Mouse (Mus musculus): ENCODE measurements around the gene Sh2b1. TPM values are rescaled to one million over a fixed set of nuclear protein-coding genes. Genes with fewer than 3 reads are reported as not detected.

Gene Sh2b1
- polyA plus RNA-seq, 1 experiment = 58.8 TPM

DNA sequence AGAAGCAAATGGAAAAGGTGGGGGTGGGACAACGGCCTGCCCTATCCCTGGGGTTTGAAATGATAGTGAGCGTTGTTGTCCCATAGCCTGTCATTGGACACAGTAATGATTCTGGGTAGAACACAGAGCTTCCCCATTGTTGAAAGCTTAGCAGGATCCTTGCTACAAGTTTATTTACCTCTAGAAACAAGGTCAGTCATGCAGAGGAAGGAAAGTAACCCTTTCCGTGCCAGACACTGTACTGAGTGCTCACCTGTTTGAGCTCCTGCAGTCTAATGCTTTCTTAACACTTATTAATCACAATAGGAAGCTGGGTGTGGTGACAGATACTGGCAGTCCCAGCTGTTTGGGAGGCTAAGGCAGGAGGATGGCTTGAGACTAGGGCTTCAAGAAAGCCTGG, 39.4 kb downstream of the Sh2b1 start:
- H3K79me2 ChIP-seq (ENCODE audit: control insufficient read depth, insufficient read depth) = no peaks in the 10 kb centered on the region
- no peak overlapping the region for H3K4me3 ChIP-seq
- no peak overlapping the region for H3K4me2 ChIP-seq (ENCODE audit: low read depth)
- H3ac ChIP-seq (ENCODE audit: control insufficient read depth, insufficient read length) = no peak overlapping the region
- peaks cover 7% of the 10 kb centered on the region for H3K36me3 ChIP-seq (ENCODE audit: control insufficient read depth, insufficient read depth)
- no peaks in the 10 kb centered on the region for H3K27me3 ChIP-seq (ENCODE audit: control insufficient read depth, insufficient read depth, insufficient read length)
- no peak for TF ChIP-seq TCF12 (IDR thresholded peaks at IDR 0.05; ENCODE audit: insufficient read depth, poor library complexity, severe bottlenecking)
- no peak for TF ChIP-seq E2F4 (IDR thresholded peaks at IDR 0.05; ENCODE audit: insufficient read depth)
- no peak for TF ChIP-seq SRF (IDR thresholded peaks at IDR 0.05; ENCODE audit: control insufficient read depth, insufficient read length, low read depth)
- TF ChIP-seq CEBPB (IDR thresholded peaks at IDR 0.05; ENCODE audit: insufficient read depth, poor library complexity, severe bottlenecking) = no peak
- no peak for TF ChIP-seq TCF3 (IDR thresholded peaks at IDR 0.05; ENCODE audit: insufficient read length, low read depth)
- TF ChIP-seq MYOG (IDR thresholded peaks at IDR 0.05; ENCODE audit: control insufficient read depth in 1 of 3, insufficient read depth in 1 of 3, insufficient read length in 2 of 3, low read depth in 2 of 3) = no peak
- TF ChIP-seq POLR2AphosphoS2 (IDR thresholded peaks at IDR 0.05; ENCODE audit: insufficient read length, low read depth) = no peak
- TF ChIP-seq POLR2A (IDR thresholded peaks at IDR 0.05; ENCODE audit: insufficient read length, low read depth) = no peak
- no peak for TF ChIP-seq MAX (IDR thresholded peaks at IDR 0.05; ENCODE audit: low read depth)
- no peak for TF ChIP-seq USF1 (IDR thresholded peaks at IDR 0.05; ENCODE audit: low read depth)
- no peak for TF ChIP-seq REST (IDR thresholded peaks at IDR 0.05; ENCODE audit: insufficient read depth, insufficient read length)
- no peak for TF ChIP-seq MYOD1 (IDR thresholded peaks at IDR 0.05; ENCODE audit: control insufficient read depth in 1 of 3, insufficient read length in 2 of 3, low read depth in 2 of 3)

DNA sequence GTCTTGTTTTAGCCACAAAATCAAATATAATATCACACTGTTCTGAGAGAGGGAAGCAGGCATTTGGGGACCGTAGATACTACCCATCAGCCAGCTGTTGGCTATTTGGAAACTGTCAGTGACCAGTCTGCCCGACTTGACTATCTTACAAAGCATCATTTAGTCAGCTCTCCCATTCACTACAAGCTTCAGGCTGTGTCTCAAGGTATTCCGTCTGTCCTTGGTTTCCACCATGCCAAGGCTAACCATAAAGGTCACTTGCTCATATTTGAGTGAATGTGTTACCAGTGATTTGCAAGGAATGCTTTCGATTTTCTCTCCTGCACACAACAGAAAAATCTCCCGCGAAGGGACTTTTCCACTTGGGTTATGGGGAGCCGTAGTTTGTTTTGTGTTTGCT, 40.5 kb downstream of the Sh2b1 start:
- Histone ChIP-seq H3K27me3 (ENCODE audit: control insufficient read depth, insufficient read depth, insufficient read length) (no peaks in the 10 kb centered on the region), H3K79me2 (ENCODE audit: control insufficient read depth, insufficient read depth) (no peaks in the 10 kb centered on the region), H3K4me2 (ENCODE audit: low read depth) (no peak overlapping the region), H3K36me3 (ENCODE audit: control insufficient read depth, insufficient read depth) (peaks cover 7% of the 10 kb centered on the region), H3K4me3 (no peak overlapping the region), H3ac (ENCODE audit: control insufficient read depth, insufficient read length) (no peak overlapping the region)
- TF ChIP-seq MYOD1 (IDR thresholded peaks at IDR 0.05; ENCODE audit: control insufficient read depth in 1 of 3, insufficient read length in 2 of 3, low read depth in 2 of 3) (no peak), MYOG (IDR thresholded peaks at IDR 0.05; ENCODE audit: control insufficient read depth in 1 of 3, insufficient read depth in 1 of 3, insufficient read length in 2 of 3, low read depth in 2 of 3) (no peak), TCF12 (IDR thresholded peaks at IDR 0.05; ENCODE audit: insufficient read depth, poor library complexity, severe bottlenecking) (no peak), SRF (IDR thresholded peaks at IDR 0.05; ENCODE audit: control insufficient read depth, insufficient read length, low read depth) (no peak), E2F4 (IDR thresholded peaks at IDR 0.05; ENCODE audit: insufficient read depth) (no peak), TCF3 (IDR thresholded peaks at IDR 0.05; ENCODE audit: insufficient read length, low read depth) (no peak), POLR2AphosphoS2 (IDR thresholded peaks at IDR 0.05; ENCODE audit: insufficient read length, low read depth) (no peak), REST (IDR thresholded peaks at IDR 0.05; ENCODE audit: insufficient read depth, insufficient read length) (no peak), USF1 (IDR thresholded peaks at IDR 0.05; ENCODE audit: low read depth) (no peak), CEBPB (IDR thresholded peaks at IDR 0.05; ENCODE audit: insufficient read depth, poor library complexity, severe bottlenecking) (no peak), MAX (IDR thresholded peaks at IDR 0.05; ENCODE audit: low read depth) (no peak)

DNA sequence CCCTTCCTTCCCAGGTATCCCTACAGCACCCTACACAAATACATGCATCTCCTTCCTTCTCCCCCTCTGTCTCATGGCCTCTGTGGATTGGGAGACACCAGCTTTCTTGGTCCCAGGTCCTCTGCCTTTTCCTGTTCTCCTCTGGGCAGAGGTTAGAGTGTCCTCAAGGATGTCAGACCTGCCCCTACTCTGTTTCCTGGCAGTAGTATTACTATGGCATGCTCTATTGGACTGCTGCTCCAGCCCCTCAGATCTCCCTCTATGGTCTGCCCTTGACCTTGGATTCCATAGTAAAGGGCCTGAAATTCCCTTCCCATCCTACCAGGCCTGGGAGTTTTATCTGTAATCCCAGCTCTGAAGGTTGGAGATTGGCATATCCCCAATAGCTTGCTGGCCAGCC, 45.1 kb downstream of the Sh2b1 start:
- Histone ChIP-seq H3K4me2 (ENCODE audit: low read depth) (peak overlapping the region; percentile 68), H3K36me3 (ENCODE audit: control insufficient read depth, insufficient read depth) (no peaks in the 10 kb centered on the region), H3K27me3 (ENCODE audit: control insufficient read depth, insufficient read depth, insufficient read length) (no peaks in the 10 kb centered on the region), H3K4me3 (peak overlapping the region; percentile 28), H3ac (ENCODE audit: control insufficient read depth, insufficient read length) (no peak overlapping the region), H3K79me2 (ENCODE audit: control insufficient read depth, insufficient read depth) (no peaks in the 10 kb centered on the region)
- TF ChIP-seq TCF3 (IDR thresholded peaks at IDR 0.05; ENCODE audit: insufficient read length, low read depth) (no peak), POLR2AphosphoS2 (IDR thresholded peaks at IDR 0.05; ENCODE audit: insufficient read length, low read depth) (no peak), E2F4 (IDR thresholded peaks at IDR 0.05; ENCODE audit: insufficient read depth) (no peak), MYOD1 (IDR thresholded peaks at IDR 0.05; ENCODE audit: control insufficient read depth in 1 of 3, insufficient read length in 2 of 3, low read depth in 2 of 3) (no peak)

DNA sequence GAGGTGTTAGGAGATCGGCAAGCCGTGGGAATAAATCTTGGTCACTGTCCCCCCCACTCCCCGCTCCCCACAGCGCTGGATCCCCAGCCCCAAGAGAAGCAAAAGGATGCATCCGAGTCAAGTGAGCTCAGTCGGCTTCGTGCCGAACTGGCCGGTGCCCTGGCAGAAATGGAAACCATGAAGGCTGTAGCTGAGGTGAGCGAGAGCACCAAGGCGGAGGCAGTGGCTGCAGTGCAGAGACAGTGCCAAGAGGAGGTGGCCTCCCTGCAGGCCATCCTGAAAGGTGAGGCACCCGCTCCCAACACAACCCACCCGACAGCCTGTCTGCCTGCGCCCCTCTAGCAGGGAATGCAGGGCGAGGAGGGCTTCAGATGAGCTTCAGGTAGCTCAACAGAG, 45.7 kb downstream of the Sh2b1 start:
- Histone ChIP-seq H3K36me3 (ENCODE audit: control insufficient read depth, insufficient read depth) (no peaks in the 10 kb centered on the region), H3ac (ENCODE audit: control insufficient read depth, insufficient read length) (peak overlapping the region; percentile 72), H3K4me3 (peak overlapping the region; percentile 28), H3K79me2 (ENCODE audit: control insufficient read depth, insufficient read depth) (no peaks in the 10 kb centered on the region), H3K27me3 (ENCODE audit: control insufficient read depth, insufficient read depth, insufficient read length) (no peaks in the 10 kb centered on the region), H3K4me2 (ENCODE audit: low read depth) (peak overlapping the region; percentile 68)
- TF ChIP-seq MAX (IDR thresholded peaks at IDR 0.05; ENCODE audit: low read depth) (no peak), TCF3 (IDR thresholded peaks at IDR 0.05; ENCODE audit: insufficient read length, low read depth) (no peak), CEBPB (IDR thresholded peaks at IDR 0.05; ENCODE audit: insufficient read depth, poor library complexity, severe bottlenecking) (no peak), POLR2A (IDR thresholded peaks at IDR 0.05; ENCODE audit: insufficient read length, low read depth) (no peak), MYOG (IDR thresholded peaks at IDR 0.05; ENCODE audit: control insufficient read depth in 1 of 3, insufficient read depth in 1 of 3, insufficient read length in 2 of 3, low read depth in 2 of 3) (no peak), REST (IDR thresholded peaks at IDR 0.05; ENCODE audit: insufficient read depth, insufficient read length) (no peak), POLR2AphosphoS2 (IDR thresholded peaks at IDR 0.05; ENCODE audit: insufficient read length, low read depth) (no peak), E2F4 (IDR thresholded peaks at IDR 0.05; ENCODE audit: insufficient read depth) (no peak), USF1 (IDR thresholded peaks at IDR 0.05; ENCODE audit: low read depth) (no peak), MYOD1 (IDR thresholded peaks at IDR 0.05; ENCODE audit: control insufficient read depth in 1 of 3, insufficient read length in 2 of 3, low read depth in 2 of 3) (no peak), TCF12 (IDR thresholded peaks at IDR 0.05; ENCODE audit: insufficient read depth, poor library complexity, severe bottlenecking) (no peak)
